Mouse (Mus musculus) retina, postnatal 7 days (tissue): Measurements from ENCODE around the gene Cope.

Source experiments
- DNase-seq: peaks from one replicate; pipeline ENCODE4 v3.0.0-alpha.2; 2012; ENCODE audit warnings: low read depth, low spot score

The Cope gene

DNA sequence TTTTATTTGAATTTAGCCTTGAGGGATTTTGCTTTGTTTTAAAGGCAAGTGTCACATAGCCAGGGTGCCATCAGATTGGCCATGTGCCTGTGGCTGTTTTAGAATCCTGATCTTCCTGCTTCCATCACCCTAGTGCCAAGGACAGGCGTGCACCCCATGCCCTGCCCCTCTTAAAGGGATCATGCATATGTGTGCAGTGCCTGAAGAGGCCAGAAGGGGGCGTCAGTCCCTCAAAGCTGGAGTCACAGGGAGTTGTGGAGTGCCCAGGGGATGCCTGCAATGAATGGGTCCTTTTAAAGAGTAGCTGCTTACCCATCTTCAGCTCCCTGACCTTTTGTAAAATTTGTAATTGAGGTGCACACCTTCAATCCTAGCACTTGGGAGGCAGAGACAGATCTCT, 7.0 kb downstream of the Cope start:
- no peak for DNase-seq

GRCm38 (mm10) chr8:70313399-70313798, 11.1 kb downstream of the Cope start:
- DNase-seq, result no peak

- DNase-seq, result no peak
Observed at GRCm38 (mm10) chr8:70315624-70316510, 13.5 kb downstream of the Cope start, which contains the start of gene Cers1. TSS of gene Cers1 (plus strand) at chr8:70315775.

GRCm38 (mm10) chr8:70316511-70317504, 14.5 kb downstream of the Cope start:
- no peak for DNase-seq

DNA sequence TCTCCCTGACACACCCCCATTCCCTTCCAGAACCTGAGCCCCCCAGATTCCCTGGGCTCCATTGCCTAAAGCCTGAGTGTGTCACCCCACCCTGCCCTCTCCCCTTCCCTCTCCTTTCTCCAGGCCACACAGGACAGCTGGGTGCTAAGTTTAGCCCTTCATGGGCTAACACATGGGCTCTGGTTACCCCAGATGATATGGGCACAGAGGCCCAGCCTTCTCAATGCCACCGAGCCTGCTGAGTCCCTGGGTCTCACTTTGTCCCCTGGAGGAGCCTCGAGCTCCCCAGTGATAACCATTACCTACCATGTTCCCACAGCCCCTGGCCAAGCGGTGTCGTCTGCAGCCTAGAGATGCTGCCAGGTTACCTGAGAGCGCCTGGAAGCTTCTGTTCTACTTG, 15.6 kb downstream of the Cope start:
- DNase-seq, result no peak

GRCm38 (mm10) chr8:70323716-70324115, 21.4 kb downstream of the Cope start:
- no peak for DNase-seq

GRCm38 (mm10) chr8:70327512-70327911, 25.2 kb downstream of the Cope start:
- DNase-seq, result no peak

- no peak for DNase-seq
Observed at GRCm38 (mm10) chr8:70329124-70329834, 27.0 kb downstream of the Cope start, which contains the start of gene Gdf1. TSS of gene Gdf1 (plus strand) at chr8:70329817.

GRCm38 (mm10) chr8:70329835-70330740, 27.8 kb downstream of the Cope start:
- no peak for DNase-seq

- no peak for DNase-seq
Observed at GRCm38 (mm10) chr8:70330741-70331364, 28.5 kb downstream of the Cope start.

DNA sequence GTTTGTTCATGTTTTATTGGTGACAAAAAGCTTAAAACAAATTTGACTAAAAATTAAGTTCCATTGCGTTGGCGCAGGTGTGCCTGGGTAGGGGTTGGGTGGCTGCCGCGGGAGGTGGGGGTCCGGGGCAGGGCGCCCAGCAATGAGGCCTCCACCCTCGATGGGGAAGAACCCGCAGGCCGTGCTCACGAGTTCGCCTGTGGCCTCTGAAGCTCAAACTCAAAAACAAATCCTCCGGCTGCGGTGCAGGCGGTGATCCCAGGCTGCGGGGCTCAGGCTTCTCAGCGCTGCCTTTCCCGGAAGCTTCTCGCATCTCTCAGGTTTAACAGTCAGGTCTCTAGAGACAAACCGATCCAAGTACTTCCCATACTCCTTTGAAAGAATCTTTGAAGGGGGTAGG, 29.2 kb downstream of the Cope start:
- no peak for DNase-seq

DNA sequence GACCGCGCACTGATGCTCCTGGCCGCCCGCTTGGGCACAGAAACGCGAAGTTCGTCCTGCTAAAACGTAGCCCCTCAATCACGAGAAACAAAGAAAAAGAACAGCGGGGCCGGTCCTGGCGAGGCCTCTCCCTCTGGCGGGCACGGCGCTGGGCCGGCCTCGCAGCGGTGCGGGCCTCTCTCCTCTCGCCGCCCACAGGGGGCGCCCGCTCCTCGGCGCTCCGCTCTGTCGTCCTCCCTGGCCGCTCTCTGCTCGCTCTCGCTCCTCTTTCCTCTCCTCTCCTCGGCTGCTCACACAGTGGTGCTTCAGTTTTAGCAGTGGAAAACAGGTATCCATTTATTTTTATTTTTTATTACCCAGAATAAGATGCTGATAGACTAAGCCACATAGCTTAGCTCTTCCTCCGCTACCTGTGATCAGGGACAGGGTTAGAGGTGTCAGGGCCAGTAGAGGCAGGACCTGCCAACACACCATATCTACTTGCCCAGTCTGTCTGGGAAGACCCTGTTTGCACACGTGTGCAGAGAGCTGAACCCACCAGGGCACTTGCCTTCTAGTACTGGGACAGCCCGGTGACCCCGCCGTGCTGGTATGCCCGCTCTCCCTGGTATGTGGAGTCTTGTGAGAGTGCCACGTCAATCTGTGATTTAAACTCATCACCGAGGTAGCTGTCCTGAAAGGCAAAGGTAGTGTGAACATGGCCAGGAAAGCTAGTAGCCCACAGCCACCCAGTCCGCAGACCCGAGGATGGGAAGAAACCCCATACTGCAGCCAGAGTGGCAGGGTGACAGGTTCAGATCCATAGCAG, 30.0 kb downstream of the Cope start:
- DNase-seq, result no peak

- DNase-seq, result no peak
Observed at GRCm38 (mm10) chr8:70332878-70333202, 30.5 kb downstream of the Cope start.

DNA sequence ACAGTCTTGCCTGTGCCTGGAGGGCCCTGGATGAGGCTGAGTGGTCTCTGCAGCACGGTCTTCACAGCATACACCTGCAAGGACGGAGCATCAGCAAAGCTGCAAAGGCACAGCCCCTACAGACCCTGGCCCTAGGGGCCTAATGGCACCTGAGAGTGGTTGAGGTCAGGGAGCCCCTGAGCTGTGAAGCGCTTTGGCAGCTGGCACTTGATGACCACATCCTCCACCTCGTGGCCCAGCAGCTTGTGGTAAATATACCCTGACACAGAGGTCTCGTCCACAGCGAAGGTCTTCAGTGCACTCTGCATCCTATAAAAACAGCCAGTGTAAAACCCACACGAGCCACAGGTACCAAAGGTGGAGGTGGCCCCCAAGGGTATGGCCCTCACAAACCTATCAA, 36.6 kb downstream of the Cope start:
- no peak for DNase-seq

DNA sequence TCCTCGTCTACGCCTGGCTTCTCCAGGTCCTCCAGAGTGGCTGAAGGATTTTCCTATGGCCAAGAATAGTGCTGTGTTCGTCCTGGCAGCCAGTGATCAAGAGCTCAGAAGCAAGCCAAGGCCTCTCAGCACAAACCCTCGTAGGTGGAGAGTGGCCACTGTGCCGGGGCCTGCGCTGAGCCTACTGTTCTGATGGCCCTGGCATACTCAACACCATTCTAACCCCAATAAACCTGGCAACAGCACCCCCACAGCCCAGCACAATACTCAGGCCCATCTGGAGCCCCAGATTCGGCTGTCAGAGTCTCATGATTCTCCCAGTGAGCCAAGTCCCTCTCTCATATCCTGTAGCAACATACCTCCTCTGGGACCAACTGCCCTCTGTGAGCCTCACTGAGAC, 38.3 kb downstream of the Cope start:
- DNase-seq, result no peak

- DNase-seq, result no peak
Observed at GRCm38 (mm10) chr8:70342007-70342406, 39.7 kb downstream of the Cope start.

- no peak for DNase-seq
Observed at GRCm38 (mm10) chr8:70343076-70343475, 40.8 kb downstream of the Cope start.

GRCm38 (mm10) chr8:70343696-70344095, 41.4 kb downstream of the Cope start:
- peak; percentile 34 for DNase-seq

GRCm38 (mm10) chr8:70344279-70344678, 42.0 kb downstream of the Cope start:
- DNase-seq, result no peak
